Mouse (Mus musculus): ENCODE data around the gene Rpl3. TPM values are rescaled to one million over a fixed set of nuclear protein-coding genes. Genes with fewer than 3 reads are reported as not detected.

Rpl3 gene
- polyA plus RNA-seq, 1 experiment from 2014 or later: 733 TPM

- Histone ChIP-seq H3K4me3 (no peak overlapping the region), H3K4me2 (peak overlapping the region; percentile 29), H3K36me3 (ENCODE audit: poor library complexity, severe bottlenecking) (no peaks in the 10 kb centered on the region), H3K9me3 (replicated peaks) (no peaks in the 10 kb centered on the region), H3K4me1 (peaks cover 25% of the 10 kb centered on the region), H3K27ac (0 out of 2 replicates have a peak overlapping the region, but pooled peaks have one; percentile 19), H3K27me3 (peaks cover 8% of the 10 kb centered on the region; the same call in 1 of the 2 replicates), H3K9ac (peak overlapping the region; percentile 51)
- 25% methylated on average over 18 of the region's 20 CpGs for WGBS
- ATAC-seq: 0 out of 2 replicates have a peak, but pooled peaks have one; percentile 48
Observed at GRCm38 (mm10) chr15:80096946-80097881, 5.5 kb upstream of the Rpl3 start.

- Histone ChIP-seq H3K4me3 (no peak overlapping the region), H3K27ac (no peak overlapping the region), H3K9ac (peak overlapping the region; percentile 26; the same call in 1 of the 2 replicates), H3K27me3 (peaks cover 12% of the 10 kb centered on the region; the same call in 1 of the 2 replicates), H3K36me3 (ENCODE audit: poor library complexity, severe bottlenecking) (no peaks in the 10 kb centered on the region), H3K9me3 (replicated peaks) (no peaks in the 10 kb centered on the region), H3K4me2 (no peak overlapping the region), H3K4me1 (peaks cover 29% of the 10 kb centered on the region)
- WGBS: 72% methylated on average over 10 of the region's 10 CpGs
- ATAC-seq: no peak
Observed at GRCm38 (mm10) chr15:80096406-80096805, 4.7 kb upstream of the Rpl3 start.

GRCm38 (mm10) chr15:80095596-80095995 lies 3.9 kb upstream of the Rpl3 start:
- WGBS: 63% methylated on average over 1 of the region's 1 CpGs
- Histone ChIP-seq H3K27me3 (peaks cover 12% of the 10 kb centered on the region; the same call in 1 of the 2 replicates), H3K9ac (no peak overlapping the region), H3K4me3 (no peak overlapping the region), H3K9me3 (replicated peaks) (no peaks in the 10 kb centered on the region), H3K36me3 (ENCODE audit: poor library complexity, severe bottlenecking) (no peaks in the 10 kb centered on the region), H3K4me1 (peaks cover 26% of the 10 kb centered on the region), H3K4me2 (no peak overlapping the region), H3K27ac (no peak overlapping the region)
- ATAC-seq: no peak

- no peak overlapping the region for H3K27ac ChIP-seq
- 93% methylated on average over 13 of the region's 13 CpGs for WGBS
- no peak for ATAC-seq
- H3K27me3 ChIP-seq: peaks cover 12% of the 10 kb centered on the region; the same call in 1 of the 2 replicates
- H3K9me3 ChIP-seq (replicated peaks): no peaks in the 10 kb centered on the region
- no peaks in the 10 kb centered on the region for H3K36me3 ChIP-seq (ENCODE audit: poor library complexity, severe bottlenecking)
- no peak overlapping the region for H3K9ac ChIP-seq
- H3K4me1 ChIP-seq: peaks cover 26% of the 10 kb centered on the region
- no peak overlapping the region for H3K4me2 ChIP-seq
- H3K4me3 ChIP-seq: no peak overlapping the region
Observed at GRCm38 (mm10) chr15:80094201-80094600, 2.5 kb upstream of the Rpl3 start.

- Histone ChIP-seq H3K4me1 (peaks cover 21% of the 10 kb centered on the region), H3K27me3 (peaks cover 12% of the 10 kb centered on the region; the same call in 1 of the 2 replicates), H3K27ac (no peak overlapping the region), H3K4me3 (peak overlapping the region; percentile 63), H3K4me2 (peak overlapping the region; percentile 84), H3K36me3 (ENCODE audit: poor library complexity, severe bottlenecking) (no peaks in the 10 kb centered on the region), H3K9me3 (replicated peaks) (no peaks in the 10 kb centered on the region), H3K9ac (peak overlapping the region; percentile 80; the same call in 1 of the 2 replicates)
- no peak for ATAC-seq
- 19% methylated on average over 8 of the region's 8 CpGs for WGBS
Observed at GRCm38 (mm10) chr15:80092599-80092998, 931 bp upstream of the Rpl3 start.

- 24% methylated on average over 7 of the region's 7 CpGs for WGBS
- no peak for ATAC-seq
- peak overlapping the region; percentile 80 for H3K9ac ChIP-seq
Observed at GRCm38 (mm10) chr15:80092041-80092441, 373 bp upstream of the Rpl3 start.

GRCm38 (mm10) chr15:80090741-80091120 lies 937 bp downstream of the Rpl3 start:
- Histone ChIP-seq H3K9me3 (replicated peaks) (0 out of 2 replicates have a peak, but pooled peaks cover 4% of the 10 kb centered on the region), H3K4me2 (peak overlapping the region; percentile 84), H3K27me3 (peaks cover 12% of the 10 kb centered on the region; the same call in 1 of the 2 replicates), H3K4me1 (peaks cover 14% of the 10 kb centered on the region), H3K27ac (no peak overlapping the region), H3K9ac (peak overlapping the region; percentile 80), H3K4me3 (peak overlapping the region; percentile 63), H3K36me3 (ENCODE audit: poor library complexity, severe bottlenecking) (no peaks in the 10 kb centered on the region)
- under 1% methylated on average over 17 of the region's 17 CpGs for WGBS
- peak; percentile 46 for ATAC-seq

More at GRCm38 (mm10) chr15:80092041-80092441, 373 bp upstream of the Rpl3 start:
- Histone ChIP-seq H3K4me2 (peak overlapping the region; percentile 84), H3K9me3 (replicated peaks) (no peaks in the 10 kb centered on the region), H3K27ac (no peak overlapping the region), H3K36me3 (ENCODE audit: poor library complexity, severe bottlenecking) (no peaks in the 10 kb centered on the region), H3K27me3 (peaks cover 12% of the 10 kb centered on the region; the same call in 1 of the 2 replicates), H3K4me1 (peaks cover 16% of the 10 kb centered on the region), H3K4me3 (peak overlapping the region; percentile 63)

GRCm38 (mm10) chr15:80090155-80090554 lies 1.5 kb downstream of the Rpl3 start:
- WGBS: 78% methylated on average over 11 of the region's 11 CpGs
- Histone ChIP-seq H3K36me3 (ENCODE audit: poor library complexity, severe bottlenecking) (no peaks in the 10 kb centered on the region), H3K9ac (no peak overlapping the region), H3K9me3 (replicated peaks) (0 out of 2 replicates have a peak, but pooled peaks cover 4% of the 10 kb centered on the region), H3K27ac (no peak overlapping the region), H3K4me3 (no peak overlapping the region), H3K4me2 (peak overlapping the region; percentile 84; the same call in 1 of the 2 replicates), H3K27me3 (peaks cover 12% of the 10 kb centered on the region; the same call in 1 of the 2 replicates), H3K4me1 (peaks cover 14% of the 10 kb centered on the region)
- ATAC-seq: no peak

GRCm38 (mm10) chr15:80088637-80089036 lies 3.0 kb downstream of the Rpl3 start:
- Histone ChIP-seq H3K4me2 (no peak overlapping the region), H3K4me1 (peaks cover 14% of the 10 kb centered on the region), H3K36me3 (ENCODE audit: poor library complexity, severe bottlenecking) (no peaks in the 10 kb centered on the region), H3K27me3 (peaks cover 12% of the 10 kb centered on the region; the same call in 1 of the 2 replicates), H3K4me3 (no peak overlapping the region), H3K9ac (no peak overlapping the region), H3K27ac (no peak overlapping the region), H3K9me3 (replicated peaks) (0 out of 2 replicates have a peak, but pooled peaks cover 4% of the 10 kb centered on the region)
- ATAC-seq: no peak
- WGBS: 38% methylated on average over 4 of the region's 4 CpGs

- no peak overlapping the region for H3K27ac ChIP-seq
- H3K27me3 ChIP-seq: peaks cover 7% of the 10 kb centered on the region; the same call in 1 of the 2 replicates
- H3K36me3 ChIP-seq (ENCODE audit: poor library complexity, severe bottlenecking): no peaks in the 10 kb centered on the region
- 0 out of 2 replicates have a peak, but pooled peaks cover 4% of the 10 kb centered on the region for H3K9me3 ChIP-seq (replicated peaks)
- no peak overlapping the region for H3K9ac ChIP-seq
- ATAC-seq: no peak
- H3K4me2 ChIP-seq: no peak overlapping the region
- 85% methylated on average over 9 of the region's 9 CpGs for WGBS
- no peak overlapping the region for H3K4me3 ChIP-seq
- H3K4me1 ChIP-seq: peaks cover 11% of the 10 kb centered on the region
Observed at GRCm38 (mm10) chr15:80087406-80088012, 4.2 kb downstream of the Rpl3 start.

- H3K27ac ChIP-seq: peak overlapping the region; percentile 96
- 0 out of 2 replicates have a peak, but pooled peaks cover 4% of the 10 kb centered on the region for H3K9me3 ChIP-seq (replicated peaks)
- no peaks in the 10 kb centered on the region for H3K27me3 ChIP-seq
- peak; percentile 10 for ATAC-seq
- WGBS: under 1% methylated on average over 12 of the region's 12 CpGs
- H3K36me3 ChIP-seq (ENCODE audit: poor library complexity, severe bottlenecking): peaks cover 34% of the 10 kb centered on the region
- H3K9ac ChIP-seq: peak overlapping the region; percentile 90
- peaks cover 31% of the 10 kb centered on the region for H3K4me1 ChIP-seq
- H3K4me3 ChIP-seq: peak overlapping the region; percentile 80
- H3K4me2 ChIP-seq: peak overlapping the region; percentile 85
Observed at GRCm38 (mm10) chr15:80083740-80084139, 7.9 kb downstream of the Rpl3 start.
